Mouse (Mus musculus): ENCODE measurements around the gene Chrdl1.

GRCm38 (mm10) chrX:143344509-143345495 lies 49.3 kb downstream of the Chrdl1 start:
- TF ChIP-seq POLR2A (IDR thresholded peaks at IDR 0.05; ENCODE audit: low read depth, low read length) (no peak), CTCF (conservative IDR thresholded peaks at IDR 0.05; ENCODE audit: insufficient read depth, insufficient read length, low read depth, low read length) (no peak)

Data from kidney, adult 2 months (tissue).